Mouse (Mus musculus): ENCODE data around the gene Cd52. TPM values are rescaled to one million over a fixed set of nuclear protein-coding genes. Genes with fewer than 3 reads are reported as not detected.

Cd52 gene
- total and polyA plus RNA-seq, 2 experiments from 2014 or later: 0.66 to 2.7 TPM

GRCm38 (mm10) chr4:134043041-134043440, 51.8 kb downstream of the Cd52 start:
- WGBS: 73% methylated on average over 2 of the region's 2 CpGs
- Histone ChIP-seq H3K27ac (ENCODE audit: low read depth, low read length) (no peak overlapping the region), H3K27me3 (ENCODE audit: insufficient read depth, low read length) (no peaks in the 10 kb centered on the region), H3K4me3 (ENCODE audit: low read depth, low read length) (no peak overlapping the region), H3K9ac (replicated peaks; ENCODE audit: low read length, poor library complexity, severe bottlenecking) (no peak overlapping the region), H3K36me3 (ENCODE audit: insufficient read depth, low read length) (no peaks in the 10 kb centered on the region), H3K4me1 (ENCODE audit: insufficient read depth, low read length) (no peaks in the 10 kb centered on the region), H3K9me3 (ENCODE audit: low read length) (no peaks in the 10 kb centered on the region), H3K4me2 (ENCODE audit: low read depth, low read length, poor library complexity, severe bottlenecking) (no peak overlapping the region)
- no peak for DNase-seq (ENCODE audit: low spot score)
- ATAC-seq (ENCODE audit: low FRiP score): no peak
- no peak for TF ChIP-seq CTCF (IDR thresholded peaks at IDR 0.05)

DNA sequence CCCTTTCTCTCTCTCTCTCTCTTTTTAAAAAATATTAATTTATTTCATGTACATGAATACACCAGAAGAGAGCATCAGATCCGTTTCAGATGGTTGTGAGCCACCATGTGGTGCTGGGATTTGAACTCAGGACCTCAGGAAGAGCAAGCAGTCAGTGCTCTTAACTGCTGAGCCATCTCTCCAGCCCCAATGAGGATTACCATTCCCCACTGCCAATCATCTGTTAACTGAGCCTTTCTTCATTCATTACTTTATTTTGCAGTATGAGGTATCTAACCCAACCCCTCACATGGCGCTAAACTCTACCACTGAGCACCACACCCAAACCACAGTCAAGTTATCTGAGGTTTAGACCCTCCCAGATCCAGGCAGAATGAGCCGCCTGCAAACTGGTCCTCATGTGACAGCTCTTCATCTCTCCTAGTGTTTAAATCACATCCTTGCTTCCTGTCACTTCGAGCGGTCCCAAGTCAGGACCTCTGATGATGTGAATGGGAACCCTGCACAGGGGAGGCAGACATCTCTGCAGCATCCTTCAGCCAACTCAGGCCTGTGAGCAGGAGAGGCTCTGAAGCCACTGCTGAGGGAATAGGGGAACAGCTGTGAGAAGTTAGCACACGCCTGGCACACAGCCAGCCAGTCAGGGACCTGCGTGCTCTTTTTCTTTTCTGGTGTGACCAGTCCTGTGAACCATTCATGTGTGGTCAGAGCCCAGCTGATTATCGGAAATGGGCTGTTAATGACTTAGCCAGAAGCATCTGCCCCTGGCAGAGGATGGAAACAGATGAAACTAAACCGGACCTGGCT, 53.4 kb downstream of the Cd52 start:
- H3K4me3 ChIP-seq (ENCODE audit: low read depth, low read length): no peak overlapping the region
- no peaks in the 10 kb centered on the region for H3K36me3 ChIP-seq (ENCODE audit: insufficient read depth, low read length)
- 60% methylated on average over 9 of the region's 9 CpGs for whole genome bisulfite sequencing
- no peaks in the 10 kb centered on the region for H3K27me3 ChIP-seq (ENCODE audit: insufficient read depth, low read length)
- no peak for ATAC-seq (ENCODE audit: low FRiP score)
- no peak overlapping the region for H3K9ac ChIP-seq (replicated peaks; ENCODE audit: low read length, poor library complexity, severe bottlenecking)
- TF ChIP-seq CTCF (IDR thresholded peaks at IDR 0.05): no peak
- H3K9me3 ChIP-seq (ENCODE audit: low read length): no peaks in the 10 kb centered on the region
- DNase-seq (ENCODE audit: low spot score): peak; percentile 73
- H3K4me2 ChIP-seq (ENCODE audit: low read depth, low read length, poor library complexity, severe bottlenecking): no peak overlapping the region
- H3K27ac ChIP-seq (ENCODE audit: low read depth, low read length): no peak overlapping the region
- H3K4me1 ChIP-seq (ENCODE audit: insufficient read depth, low read length): no peaks in the 10 kb centered on the region

DNA sequence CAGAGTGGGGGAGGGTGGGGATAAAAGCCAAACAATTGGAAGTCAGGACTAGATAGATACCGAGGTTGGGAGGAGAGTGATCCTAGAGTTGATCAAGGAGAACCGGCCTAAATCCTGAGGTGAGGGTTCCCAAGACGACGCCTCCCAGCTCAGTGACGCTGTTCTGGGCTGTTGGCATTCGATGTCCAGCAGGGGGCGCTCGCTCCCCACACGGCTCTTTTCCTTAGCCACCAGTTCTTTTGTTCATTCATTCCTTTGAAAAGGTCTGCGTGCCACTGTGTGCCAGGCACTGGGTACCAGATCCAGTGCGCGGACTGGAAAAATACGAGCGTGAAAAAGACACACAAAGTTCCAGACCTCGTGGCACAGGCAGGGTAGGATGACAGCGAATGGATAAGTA, 58.9 kb downstream of the Cd52 start:
- Histone ChIP-seq H3K9ac (replicated peaks; ENCODE audit: low read length, poor library complexity, severe bottlenecking) (no peak overlapping the region), H3K27ac (ENCODE audit: low read depth, low read length) (no peak overlapping the region), H3K9me3 (ENCODE audit: low read length) (no peaks in the 10 kb centered on the region), H3K4me3 (ENCODE audit: low read depth, low read length) (no peak overlapping the region), H3K4me2 (ENCODE audit: low read depth, low read length, poor library complexity, severe bottlenecking) (no peak overlapping the region), H3K36me3 (ENCODE audit: insufficient read depth, low read length) (no peaks in the 10 kb centered on the region), H3K4me1 (ENCODE audit: insufficient read depth, low read length) (no peaks in the 10 kb centered on the region; the same call in 1 of the 2 replicates), H3K27me3 (ENCODE audit: insufficient read depth, low read length) (no peaks in the 10 kb centered on the region)
- ATAC-seq (ENCODE audit: low FRiP score): no peak
- TF ChIP-seq CTCF (IDR thresholded peaks at IDR 0.05): peak; percentile 91
- WGBS: 4% methylated on average over 16 of the region's 16 CpGs
- DNase-seq (ENCODE audit: low spot score): peak; percentile 81

Other genes with a start within 250 kb of the Cd52 start
- 25.2 and 30.9 TPM in 2 replicates for gene Rps6ka1, start 207.3 kb downstream of the Cd52 start, total RNA-seq (2014; rRNA removed)
- gene Rps6ka1, start 207.3 kb downstream of the Cd52 start, polyA plus RNA-seq (2015; fragmentation: Nextera tagmentation; extraction: Ambion mirVana): 20.4 and 21.6 TPM in 2 replicates
- 231 and 262 TPM in 2 replicates for gene Hmgn2, start 126.4 kb downstream of the Cd52 start, total RNA-seq (2014; rRNA removed)
- 858 and 919 TPM in 2 replicates for gene Hmgn2, start 126.4 kb downstream of the Cd52 start, polyA plus RNA-seq (2015; fragmentation: Nextera tagmentation; extraction: Ambion mirVana)
- 45.6 and 46.2 TPM in 2 replicates for gene Dhdds, start 94.2 kb downstream of the Cd52 start, total RNA-seq (2014; rRNA removed)
- 38.3 and 42.6 TPM in 2 replicates for gene Dhdds, start 94.2 kb downstream of the Cd52 start, polyA plus RNA-seq (2015; fragmentation: Nextera tagmentation; extraction: Ambion mirVana)
- gene Lin28a, start 76.2 kb downstream of the Cd52 start, total RNA-seq (2014; rRNA removed): 0.05 and 0.57 TPM in 2 replicates
- gene Lin28a, start 76.2 kb downstream of the Cd52 start, polyA plus RNA-seq (2015; fragmentation: Nextera tagmentation; extraction: Ambion mirVana): 0.04 and 0.13 TPM in 2 replicates
- not detected in 2 replicates for gene Zfp683, start 41.2 kb downstream of the Cd52 start, total RNA-seq (2014; rRNA removed)
- not detected in 2 replicates for gene Zfp683, start 41.2 kb downstream of the Cd52 start, polyA plus RNA-seq (2015; fragmentation: Nextera tagmentation; extraction: Ambion mirVana)
- 4.2 and 4.5 TPM in 2 replicates for gene Crybg2, start 34.3 kb downstream of the Cd52 start, total RNA-seq (2014; rRNA removed)
- 7.7 and 8.4 TPM in 2 replicates for gene Crybg2, start 34.3 kb downstream of the Cd52 start, polyA plus RNA-seq (2015; fragmentation: Nextera tagmentation; extraction: Ambion mirVana)
- 4.9 and 8.4 TPM in 2 replicates for gene Ubxn11, start 7.5 kb upstream of the Cd52 start, total RNA-seq (2014; rRNA removed)
- 11.2 and 13.7 TPM in 2 replicates for gene Ubxn11, start 7.5 kb upstream of the Cd52 start, polyA plus RNA-seq (2015; fragmentation: Nextera tagmentation; extraction: Ambion mirVana)
- 162 and 224 TPM in 2 replicates for gene Sh3bgrl3, start 33.7 kb upstream of the Cd52 start, total RNA-seq (2014; rRNA removed)
- 565 and 583 TPM in 2 replicates for gene Sh3bgrl3, start 33.7 kb upstream of the Cd52 start, polyA plus RNA-seq (2015; fragmentation: Nextera tagmentation; extraction: Ambion mirVana)
- gene Cep85, start 92.0 kb upstream of the Cd52 start, total RNA-seq (2014; rRNA removed): 10.0 and 12.5 TPM in 2 replicates
- gene Cep85, start 92.0 kb upstream of the Cd52 start, polyA plus RNA-seq (2015; fragmentation: Nextera tagmentation; extraction: Ambion mirVana): 13.3 and 14.8 TPM in 2 replicates
- gene Gm7534, start 107.9 kb upstream of the Cd52 start, total RNA-seq (2014; rRNA removed): not detected in 2 replicates
- gene Gm7534, start 107.9 kb upstream of the Cd52 start, polyA plus RNA-seq (2015; fragmentation: Nextera tagmentation; extraction: Ambion mirVana): not detected in 2 replicates
- 0.38 TPM in 1 of 2 replicates, not detected in the other for gene Catsper4, start 132.3 kb upstream of the Cd52 start, total RNA-seq (2014; rRNA removed)
- 0.16 TPM in 1 of 2 replicates, not detected in the other for gene Catsper4, start 132.3 kb upstream of the Cd52 start, polyA plus RNA-seq (2015; fragmentation: Nextera tagmentation; extraction: Ambion mirVana)
- 0.27 and 0.38 TPM in 2 replicates for gene Cnksr1, start 143.3 kb upstream of the Cd52 start, total RNA-seq (2014; rRNA removed)
- 0.13 and 0.28 TPM in 2 replicates for gene Cnksr1, start 143.3 kb upstream of the Cd52 start, polyA plus RNA-seq (2015; fragmentation: Nextera tagmentation; extraction: Ambion mirVana)
- gene E130218I03Rik, start 148.6 kb upstream of the Cd52 start, total RNA-seq (2014; rRNA removed): not detected in 2 replicates
- 0.31 and 0.49 TPM in 2 replicates for gene E130218I03Rik, start 148.6 kb upstream of the Cd52 start, polyA plus RNA-seq (2015; fragmentation: Nextera tagmentation; extraction: Ambion mirVana)
- gene Zfp593, start 150.5 kb upstream of the Cd52 start, total RNA-seq (2014; rRNA removed): 10.6 and 15.4 TPM in 2 replicates
- gene Zfp593, start 150.5 kb upstream of the Cd52 start, polyA plus RNA-seq (2015; fragmentation: Nextera tagmentation; extraction: Ambion mirVana): 9.2 and 11.1 TPM in 2 replicates
- not detected in 2 replicates for gene Gm30191, start 151.9 kb upstream of the Cd52 start, total RNA-seq (2014; rRNA removed)
- gene Gm30191, start 151.9 kb upstream of the Cd52 start, polyA plus RNA-seq (2015; fragmentation: Nextera tagmentation; extraction: Ambion mirVana): 0.37 and 0.42 TPM in 2 replicates
- gene Grrp1, start 159.0 kb upstream of the Cd52 start, total RNA-seq (2014; rRNA removed): 18.0 and 27.1 TPM in 2 replicates
- gene Grrp1, start 159.0 kb upstream of the Cd52 start, polyA plus RNA-seq (2015; fragmentation: Nextera tagmentation; extraction: Ambion mirVana): 15.7 and 17.8 TPM in 2 replicates
- gene Pdik1l, start 192.8 kb upstream of the Cd52 start, total RNA-seq (2014; rRNA removed): 44.8 and 49.7 TPM in 2 replicates
- 27.6 and 30.8 TPM in 2 replicates for gene Pdik1l, start 192.8 kb upstream of the Cd52 start, polyA plus RNA-seq (2015; fragmentation: Nextera tagmentation; extraction: Ambion mirVana)
- 1.5 and 2.0 TPM in 2 replicates for gene Trim63, start 220.0 kb upstream of the Cd52 start, total RNA-seq (2014; rRNA removed)
- gene Trim63, start 220.0 kb upstream of the Cd52 start, polyA plus RNA-seq (2015; fragmentation: Nextera tagmentation; extraction: Ambion mirVana): 0.49 and 0.73 TPM in 2 replicates
- not detected in 2 replicates for gene Slc30a2, start 248.1 kb upstream of the Cd52 start, total RNA-seq (2014; rRNA removed)
- gene Slc30a2, start 248.1 kb upstream of the Cd52 start, polyA plus RNA-seq (2015; fragmentation: Nextera tagmentation; extraction: Ambion mirVana): 0.17 and 0.21 TPM in 2 replicates